Mouse (Mus musculus) spleen, adult 2 months (tissue): ENCODE data around the gene Agbl4.

Experiments used
- CTCF ChIP-seq: fragments of 200-500 bp; IDR thresholded peaks from 2 replicates; pipeline ENCODE4 v1.5.1; 2011; ENCODE audit warnings: mild to moderate bottlenecking, inconsistent platforms; ENCODE audit not compliant: insufficient read depth, insufficient read length, insufficient replicate concordance; ENCODE audit errors: extremely low read depth
- POLR2A ChIP-seq: fragments of 200-500 bp; IDR thresholded peaks from 2 replicates; pipeline ENCODE4 v1.6.1; 2011; ENCODE audit warnings: low read depth, low read length, inconsistent platforms

DNA sequence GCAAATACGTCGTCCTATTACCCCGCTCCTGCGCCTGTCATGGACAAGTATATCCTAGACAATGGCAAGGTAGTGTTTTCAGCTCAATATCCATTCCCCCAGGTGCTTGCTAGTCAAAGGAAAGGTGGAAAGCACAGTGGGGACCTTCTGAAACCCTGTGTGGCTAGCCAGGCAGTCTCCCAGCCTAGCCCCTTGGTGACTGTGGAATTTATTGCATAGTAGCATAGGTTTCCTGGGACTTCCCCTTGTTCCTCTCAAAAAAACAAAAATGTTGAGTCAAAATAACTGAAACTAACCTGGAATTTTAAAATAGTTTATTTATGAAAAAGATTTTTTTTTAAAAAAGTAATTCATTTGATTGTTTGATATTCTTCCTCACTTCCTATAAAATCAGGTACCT lies 1051.1 kb downstream of the Agbl4 start:
- TF ChIP-seq POLR2A (no peak), CTCF (no peak)
